Mouse (Mus musculus): ENCODE results near the gene Hoxc11.

- no peak for TF ChIP-seq POLR2A (IDR thresholded peaks at IDR 0.05; ENCODE audit: borderline replicate concordance, extremely low read depth, low read depth, low read length)
- TF ChIP-seq CTCF (IDR thresholded peaks at IDR 0.05; ENCODE audit: insufficient read depth, low read length): no peak
These were observed 45.7 kb downstream of the Hoxc11 start for GRCm38 (mm10) chr15:102999955-103000354.
